Mouse (Mus musculus): ENCODE results near the gene Vpreb3. TPM values are rescaled to one million over a fixed set of nuclear protein-coding genes. Genes with fewer than 3 reads are reported as not detected.

The Vpreb3 gene
- polyA plus RNA-seq, 1 experiment: 3.1 TPM

DNA sequence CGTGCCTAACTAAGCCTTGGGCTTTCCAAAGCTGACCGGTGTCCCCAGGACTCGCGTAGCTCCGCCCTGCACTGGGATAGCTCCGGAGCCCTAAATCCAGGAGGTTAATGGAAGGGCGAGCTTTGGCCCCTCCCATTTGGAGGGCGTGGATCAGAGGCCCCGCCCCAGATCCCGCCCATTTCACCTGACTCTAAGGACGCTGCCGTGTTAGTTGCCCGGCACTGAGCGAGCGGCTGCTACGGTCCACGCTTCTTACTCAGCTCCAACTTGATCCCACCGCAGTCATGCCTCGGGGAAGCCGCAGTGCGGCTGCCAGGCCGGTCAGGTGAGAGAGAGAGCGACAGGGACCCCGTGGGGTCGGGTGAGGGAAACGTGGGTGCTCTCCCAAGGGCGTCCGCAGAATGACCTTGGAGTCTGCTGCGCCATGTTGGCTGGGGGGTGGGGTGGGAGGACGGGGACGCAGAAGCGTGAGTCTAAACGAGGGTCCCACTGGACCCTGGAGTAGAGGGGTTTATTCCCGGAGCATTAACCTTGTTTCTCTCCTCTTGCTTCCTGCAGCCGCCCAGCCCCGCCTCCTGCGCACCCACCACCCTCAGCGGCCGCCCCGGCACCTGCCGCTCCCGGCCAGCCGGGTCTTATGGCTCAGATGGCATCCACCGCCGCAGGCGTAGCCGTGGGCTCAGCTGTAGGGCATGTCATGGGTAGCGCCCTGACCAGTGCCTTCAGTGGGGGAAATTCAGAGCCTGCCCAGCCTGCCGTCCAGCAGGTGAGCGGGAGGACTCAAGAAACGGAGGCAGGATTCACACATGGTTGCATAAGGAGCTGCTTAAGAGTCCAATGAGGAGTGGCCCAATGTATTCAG lies 6.9 kb upstream of the Vpreb3 start, which contains the start of gene Mmp11:
Mmp11 (minus strand) TSS at position 817 of the 862 bp plus-strand sequence.
- Histone ChIP-seq H3K27ac (ENCODE audit: control insufficient read depth, insufficient read depth, low read length) (no peak within 1 kb of the TSS), H3K36me3 (ENCODE audit: control insufficient read depth, insufficient read depth, low read length) (no peaks in the 10 kb centered on the region), H3K4me3 (ENCODE audit: control insufficient read depth, insufficient read depth, low read length) (peak within 1 kb of the TSS; percentile 75), H3K4me1 (replicated peaks; ENCODE audit: control insufficient read depth, insufficient read depth, low read length) (peaks cover 17% of the 10 kb centered on the region), H3K27me3 (ENCODE audit: control insufficient read depth, insufficient read depth, low read length) (peaks cover 2% of the 10 kb centered on the region; the same call in 1 of the 2 replicates)
- TF ChIP-seq CTCF (IDR thresholded peaks at IDR 0.05; ENCODE audit: borderline replicate concordance, control insufficient read depth, extremely low read depth, insufficient read depth, low read length, poor library complexity): no peak
- TF ChIP-seq POLR2A (IDR thresholded peaks at IDR 0.05; ENCODE audit: control insufficient read depth, extremely low read depth, insufficient read depth, low read length, poor library complexity): no peak
- 6% methylated on average over 50 of the region's 51 CpGs for WGBS
- peak; percentile 56 for DNase-seq

DNA sequence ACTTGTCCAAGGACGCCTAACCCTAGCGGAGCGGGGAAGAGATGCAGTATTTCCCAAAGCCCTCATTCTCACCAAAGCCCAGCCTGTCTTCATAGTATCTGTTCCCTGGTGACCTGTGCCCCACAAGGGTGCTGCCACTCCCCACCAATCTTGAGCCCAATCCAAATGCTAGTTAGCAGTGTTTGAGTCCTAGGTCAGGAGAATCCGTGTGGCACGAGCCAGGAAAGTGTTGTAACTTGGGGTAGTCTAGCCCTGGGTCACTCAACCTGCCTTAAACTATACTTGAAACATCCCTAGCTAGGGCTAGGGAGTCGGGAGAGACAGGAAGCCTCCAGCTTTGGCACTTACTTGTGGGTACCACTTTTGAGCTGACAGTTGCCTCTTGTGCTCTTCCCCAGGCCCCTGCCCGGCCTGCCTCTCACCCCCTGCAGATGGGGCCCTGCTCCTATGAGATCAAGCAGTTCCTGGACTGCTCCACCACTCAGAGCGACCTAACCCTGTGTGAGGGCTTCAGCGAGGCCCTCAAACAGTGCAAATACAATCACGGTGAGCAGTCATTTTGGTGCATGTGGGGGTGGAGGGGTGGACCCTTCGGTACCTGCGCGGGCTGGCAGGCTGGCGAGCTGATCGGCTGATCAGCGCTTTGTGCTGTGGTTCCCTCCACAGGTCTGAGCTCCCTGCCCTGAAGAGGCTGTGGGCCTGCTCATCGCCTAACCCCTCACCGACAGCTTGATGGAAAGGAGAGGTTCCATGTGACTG lies 5.8 kb upstream of the Vpreb3 start:
- WGBS: 93% methylated on average over 18 of the region's 18 CpGs
- H3K36me3 ChIP-seq (ENCODE audit: control insufficient read depth, insufficient read depth, low read length): no peaks in the 10 kb centered on the region
- H3K27me3 ChIP-seq (ENCODE audit: control insufficient read depth, insufficient read depth, low read length): no peaks in the 10 kb centered on the region; the same call in 1 of the 2 replicates
- H3K4me1 ChIP-seq (replicated peaks; ENCODE audit: control insufficient read depth, insufficient read depth, low read length): peaks cover 13% of the 10 kb centered on the region
- DNase-seq: no peak
- H3K27ac ChIP-seq (ENCODE audit: control insufficient read depth, insufficient read depth, low read length): no peak overlapping the region
- H3K4me3 ChIP-seq (ENCODE audit: control insufficient read depth, insufficient read depth, low read length): no peak overlapping the region
- TF ChIP-seq CTCF (IDR thresholded peaks at IDR 0.05; ENCODE audit: borderline replicate concordance, control insufficient read depth, extremely low read depth, insufficient read depth, low read length, poor library complexity) (no peak), POLR2A (IDR thresholded peaks at IDR 0.05; ENCODE audit: control insufficient read depth, extremely low read depth, insufficient read depth, low read length, poor library complexity) (no peak)

DNA sequence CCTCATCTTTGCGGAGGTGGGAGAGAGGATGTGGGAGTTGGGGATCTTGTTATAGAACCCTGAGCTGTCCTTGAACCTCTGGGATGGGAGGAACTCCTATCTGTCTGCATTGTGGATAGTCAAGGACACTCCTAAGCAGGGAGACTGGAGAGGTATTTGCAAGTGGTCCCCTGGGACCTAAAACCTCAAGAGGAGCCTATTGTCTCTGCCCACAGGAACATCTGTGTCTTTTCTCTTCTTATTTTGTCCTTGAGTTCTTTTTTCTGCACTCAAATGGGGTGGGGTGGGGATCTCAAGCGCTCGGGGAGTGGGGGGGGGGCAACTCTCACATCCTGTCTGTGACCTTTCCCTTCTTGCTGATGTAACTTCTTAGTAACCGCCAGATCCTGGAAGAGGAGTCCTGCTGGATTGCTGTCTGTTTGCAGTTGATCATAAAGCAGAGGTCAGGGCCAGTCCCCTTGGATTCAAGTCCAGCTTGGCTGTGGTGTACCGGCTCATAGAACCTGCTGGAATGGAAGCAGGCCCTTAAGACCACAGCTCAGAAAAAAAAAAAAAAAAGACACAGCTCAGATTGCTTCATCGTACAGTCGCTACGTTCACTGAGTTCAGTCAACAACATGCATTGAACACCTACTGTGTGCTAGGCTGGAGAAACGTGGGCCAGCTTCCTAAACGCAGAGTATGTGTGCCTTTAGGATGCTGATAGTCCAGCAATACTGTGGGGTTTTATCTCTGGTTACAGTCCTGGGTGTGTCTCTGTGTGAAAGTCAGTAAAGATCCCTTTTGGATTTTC lies 4.8 kb upstream of the Vpreb3 start:
- Histone ChIP-seq H3K4me3 (ENCODE audit: control insufficient read depth, insufficient read depth, low read length) (no peak overlapping the region), H3K27ac (ENCODE audit: control insufficient read depth, insufficient read depth, low read length) (no peak overlapping the region), H3K36me3 (ENCODE audit: control insufficient read depth, insufficient read depth, low read length) (no peaks in the 10 kb centered on the region), H3K4me1 (replicated peaks; ENCODE audit: control insufficient read depth, insufficient read depth, low read length) (peaks cover 7% of the 10 kb centered on the region), H3K27me3 (ENCODE audit: control insufficient read depth, insufficient read depth, low read length) (no peaks in the 10 kb centered on the region; the same call in 1 of the 2 replicates)
- DNase-seq: no peak
- 76% methylated on average over 10 of the region's 10 CpGs for WGBS
- no peak for TF ChIP-seq CTCF (IDR thresholded peaks at IDR 0.05; ENCODE audit: borderline replicate concordance, control insufficient read depth, extremely low read depth, insufficient read depth, low read length, poor library complexity)
- no peak for TF ChIP-seq POLR2A (IDR thresholded peaks at IDR 0.05; ENCODE audit: control insufficient read depth, extremely low read depth, insufficient read depth, low read length, poor library complexity)

DNA sequence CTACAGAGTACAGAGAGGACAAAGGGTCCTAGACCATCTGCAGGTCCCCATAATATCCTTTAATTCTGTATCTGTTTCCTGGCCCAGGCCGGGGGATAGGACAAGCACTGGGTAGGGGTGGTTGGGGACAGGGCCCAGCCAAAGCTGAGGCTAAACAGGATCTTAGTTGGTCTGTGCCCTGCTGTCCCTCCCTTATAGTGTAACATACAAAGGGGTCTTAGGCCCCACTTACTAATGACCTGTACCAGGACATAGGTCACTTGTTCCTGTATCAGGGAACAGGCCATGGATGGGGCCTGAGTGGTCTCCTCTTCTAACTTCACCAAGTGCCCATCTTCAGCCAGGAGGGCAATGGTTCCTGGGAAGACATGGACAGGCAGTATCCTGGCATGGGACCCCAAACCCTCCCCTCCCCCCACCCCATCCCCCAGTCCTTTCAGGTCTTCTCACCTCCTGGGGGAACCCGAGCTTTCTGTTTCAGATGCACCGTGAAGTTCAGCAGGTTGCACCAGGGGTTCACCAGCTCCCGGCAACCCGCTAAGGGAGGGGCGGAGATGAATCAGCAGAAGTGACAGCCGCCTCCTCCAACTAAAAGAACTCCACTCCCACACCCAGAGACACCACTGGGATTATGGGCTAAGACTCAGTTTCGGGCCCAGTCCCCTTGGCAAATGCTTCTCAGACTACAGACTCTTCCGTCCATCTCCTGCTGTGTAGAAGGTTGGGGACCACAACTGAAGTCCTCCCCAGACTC lies 3.2 kb upstream of the Vpreb3 start:
- TF ChIP-seq CTCF (IDR thresholded peaks at IDR 0.05; ENCODE audit: borderline replicate concordance, control insufficient read depth, extremely low read depth, insufficient read depth, low read length, poor library complexity) (no peak), POLR2A (IDR thresholded peaks at IDR 0.05; ENCODE audit: control insufficient read depth, extremely low read depth, insufficient read depth, low read length, poor library complexity) (no peak)
- no peaks in the 10 kb centered on the region for H3K36me3 ChIP-seq (ENCODE audit: control insufficient read depth, insufficient read depth, low read length)
- H3K4me3 ChIP-seq (ENCODE audit: control insufficient read depth, insufficient read depth, low read length): no peak overlapping the region
- 51% methylated on average over 9 of the region's 9 CpGs for WGBS
- no peaks in the 10 kb centered on the region for H3K27me3 ChIP-seq (ENCODE audit: control insufficient read depth, insufficient read depth, low read length)
- no peak for DNase-seq
- H3K4me1 ChIP-seq (replicated peaks; ENCODE audit: control insufficient read depth, insufficient read depth, low read length): peaks cover 7% of the 10 kb centered on the region
- no peak overlapping the region for H3K27ac ChIP-seq (ENCODE audit: control insufficient read depth, insufficient read depth, low read length)

DNA sequence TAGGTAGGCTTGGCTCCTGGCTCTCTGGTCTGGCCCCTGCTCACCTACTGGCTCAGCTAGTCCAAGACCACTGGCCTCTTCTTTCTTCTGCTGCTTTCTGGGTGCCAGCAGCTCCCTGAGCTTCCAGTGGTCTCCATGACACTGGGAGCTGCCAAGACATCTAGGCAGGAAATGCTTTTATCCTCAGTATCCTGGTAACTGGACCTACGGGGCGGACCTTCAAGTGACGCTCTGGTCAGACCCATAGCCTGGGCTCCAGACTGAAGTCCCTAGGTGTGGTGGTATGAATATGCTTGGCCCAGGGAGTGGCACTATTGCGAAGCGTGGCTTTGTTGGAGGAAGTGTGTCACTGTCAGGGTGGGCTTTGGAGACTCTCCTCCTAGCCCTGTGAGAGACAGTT lies 2.3 kb upstream of the Vpreb3 start, which contains the start of gene Gm867:
Gm867 (minus strand) TSS at position 153 of the 400 bp plus-strand sequence.
- 93% methylated on average over 5 of the region's 5 CpGs for WGBS
- Histone ChIP-seq H3K27ac (ENCODE audit: control insufficient read depth, insufficient read depth, low read length) (no peak within 1 kb of the TSS), H3K4me1 (replicated peaks; ENCODE audit: control insufficient read depth, insufficient read depth, low read length) (peaks cover 5% of the 10 kb centered on the region), H3K4me3 (ENCODE audit: control insufficient read depth, insufficient read depth, low read length) (no peak within 1 kb of the TSS), H3K36me3 (ENCODE audit: control insufficient read depth, insufficient read depth, low read length) (no peaks in the 10 kb centered on the region), H3K27me3 (ENCODE audit: control insufficient read depth, insufficient read depth, low read length) (no peaks in the 10 kb centered on the region)
- no peak for DNase-seq
- TF ChIP-seq CTCF (IDR thresholded peaks at IDR 0.05; ENCODE audit: borderline replicate concordance, control insufficient read depth, extremely low read depth, insufficient read depth, low read length, poor library complexity): no peak
- no peak for TF ChIP-seq POLR2A (IDR thresholded peaks at IDR 0.05; ENCODE audit: control insufficient read depth, extremely low read depth, insufficient read depth, low read length, poor library complexity)
